Mouse (Mus musculus): ENCODE measurements around the gene Pgap1.

The Pgap1 gene

DNA sequence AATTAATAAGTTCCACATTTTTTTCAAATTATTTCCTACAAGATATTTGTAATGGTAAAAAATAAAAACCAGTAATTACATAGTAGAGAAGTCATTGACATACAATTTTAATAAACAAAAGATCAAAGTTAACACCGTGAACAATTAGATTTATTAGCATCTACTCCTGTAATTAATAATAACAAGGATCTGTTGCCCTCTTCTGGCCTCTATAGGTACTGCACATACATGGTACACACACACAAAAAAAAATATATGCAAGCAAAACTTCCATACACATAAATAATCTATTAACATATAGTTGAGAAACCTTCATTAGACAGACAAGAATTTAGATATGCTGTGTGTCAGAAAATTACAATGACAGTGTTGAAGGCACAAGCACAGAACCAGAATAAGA is 43.6 kb downstream of the Pgap1 start:
- DNase-seq = no peak

DNA sequence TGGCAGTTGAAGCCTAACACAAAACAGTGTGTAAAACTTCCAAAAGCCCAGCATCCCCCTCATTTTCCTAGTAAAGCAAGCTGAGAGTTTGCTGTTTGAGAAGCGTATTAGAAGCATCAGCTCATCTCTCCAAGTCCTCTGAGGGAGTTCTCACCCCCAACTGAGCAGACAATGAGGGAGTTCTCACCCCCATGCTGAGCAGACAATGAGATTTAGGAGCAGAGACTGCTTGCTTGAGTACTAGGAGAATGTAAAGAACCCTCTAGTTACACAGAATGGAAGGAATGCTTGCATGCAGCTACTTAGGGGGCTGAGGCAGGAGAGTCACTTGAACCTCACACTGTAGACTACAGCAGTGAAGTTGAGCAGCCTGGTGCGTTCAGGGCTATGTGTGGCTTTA is 59.0 kb downstream of the Pgap1 start:
- DNase-seq = no peak

DNA sequence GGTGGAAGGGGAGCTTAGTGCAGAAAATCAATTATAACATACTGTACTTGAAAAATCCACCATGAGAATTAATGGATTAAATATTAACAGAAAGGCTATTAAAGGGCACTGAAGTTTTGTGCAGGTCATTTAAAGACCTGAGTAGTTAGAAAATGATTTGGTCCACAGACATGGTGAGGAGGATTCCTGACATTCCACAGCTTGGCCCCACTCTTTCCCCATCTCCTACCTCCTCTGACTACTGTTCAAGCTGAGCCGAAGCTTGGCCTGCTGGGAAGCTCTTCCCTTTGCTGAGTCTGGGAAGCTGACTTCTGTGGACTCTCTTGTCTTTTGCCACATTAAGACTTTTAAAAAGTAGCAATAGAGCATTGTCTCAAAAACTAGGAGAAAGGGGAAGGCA is 61.2 kb downstream of the Pgap1 start:
- DNase-seq = no peak

DNA sequence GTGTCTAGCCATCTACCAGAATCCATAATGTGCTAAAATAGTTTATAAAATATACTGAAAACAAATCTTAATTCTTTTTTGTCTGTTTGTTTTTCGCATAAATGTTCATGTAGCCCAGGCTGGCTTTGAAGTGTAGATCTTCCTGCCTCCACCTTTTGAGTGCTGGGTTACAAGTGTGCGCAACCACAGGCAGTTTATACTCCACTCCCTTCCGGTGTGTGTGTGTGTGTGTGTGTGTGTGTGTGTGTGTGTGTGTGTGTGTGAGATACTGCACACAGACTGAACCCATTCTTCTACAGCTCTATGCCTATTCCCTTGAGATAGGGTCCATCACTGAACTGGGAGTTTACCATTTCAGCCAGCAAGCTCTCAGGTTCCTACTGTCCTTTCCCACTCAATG is 64.0 kb downstream of the Pgap1 start:
- DNase-seq = no peak

DNA sequence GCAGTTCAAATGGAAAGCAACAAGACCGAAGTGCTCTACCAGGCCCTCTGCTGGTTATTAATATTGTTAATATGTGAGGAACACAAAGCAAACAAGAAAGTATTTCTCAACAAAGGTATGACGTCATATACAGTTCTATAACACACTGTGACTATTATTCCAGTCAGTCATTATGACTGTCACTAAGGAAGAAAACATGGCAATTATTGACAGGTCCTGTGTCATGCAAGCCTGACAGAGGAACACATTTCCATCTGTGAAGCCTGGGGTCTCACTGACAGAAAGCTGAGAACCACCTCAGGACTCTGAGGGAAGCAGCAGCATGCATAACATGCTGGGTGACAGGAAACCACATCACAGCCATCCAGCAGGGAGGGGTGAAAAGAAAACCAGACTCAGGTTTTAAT is 65.0 kb downstream of the Pgap1 start:
- no peak for DNase-seq

DNA sequence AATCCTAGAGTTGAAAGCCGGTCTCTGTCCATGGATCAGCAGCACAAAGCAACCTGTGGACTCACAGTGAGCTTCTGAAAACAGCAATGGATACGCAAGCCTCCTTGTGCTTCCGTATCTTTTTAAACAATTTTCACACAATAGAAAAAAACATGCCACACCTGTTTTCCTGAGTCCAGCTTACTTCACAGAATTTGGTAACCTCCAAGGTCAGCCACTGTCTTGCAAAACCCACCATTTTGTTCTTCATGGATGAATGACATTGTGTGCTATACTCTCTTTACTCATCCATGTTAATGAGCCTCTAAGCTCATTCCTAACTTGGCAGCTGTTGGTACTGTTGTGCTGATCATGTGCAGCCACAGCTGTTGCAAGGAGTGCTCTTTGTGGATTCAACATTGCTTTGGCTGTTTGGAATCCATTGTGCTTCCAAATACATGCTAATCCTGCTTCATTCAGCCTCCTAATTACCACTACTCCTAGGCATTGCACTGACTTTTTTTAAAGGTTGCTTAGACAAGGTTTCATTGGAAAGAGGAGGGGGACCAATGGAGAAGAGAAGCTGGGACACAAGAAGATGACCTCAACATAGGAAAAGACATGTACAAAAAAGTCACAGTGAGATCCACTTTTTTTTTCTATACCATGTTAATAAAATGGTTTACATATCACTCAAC is 72.6 kb downstream of the Pgap1 start:
- DNase-seq = no peak

DNA sequence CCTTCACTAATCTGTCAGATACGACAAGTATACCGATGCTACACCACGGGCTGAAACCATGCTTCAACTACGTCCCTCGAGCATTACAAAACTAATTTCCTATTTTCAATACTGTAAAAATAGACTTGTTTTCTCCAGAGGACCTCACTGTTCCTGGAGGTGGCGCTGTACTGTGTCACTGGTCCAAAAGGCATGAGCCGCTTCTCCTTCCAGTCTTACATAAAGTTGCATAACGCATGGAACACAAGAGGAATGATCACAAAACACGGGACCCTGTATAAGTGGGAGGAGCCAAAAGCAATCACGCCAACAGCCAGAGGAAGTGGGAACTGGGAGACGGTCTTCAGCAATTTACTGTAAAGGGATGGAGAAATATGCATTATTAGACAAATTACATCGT is 77.0 kb downstream of the Pgap1 start:
- no peak for DNase-seq

DNA sequence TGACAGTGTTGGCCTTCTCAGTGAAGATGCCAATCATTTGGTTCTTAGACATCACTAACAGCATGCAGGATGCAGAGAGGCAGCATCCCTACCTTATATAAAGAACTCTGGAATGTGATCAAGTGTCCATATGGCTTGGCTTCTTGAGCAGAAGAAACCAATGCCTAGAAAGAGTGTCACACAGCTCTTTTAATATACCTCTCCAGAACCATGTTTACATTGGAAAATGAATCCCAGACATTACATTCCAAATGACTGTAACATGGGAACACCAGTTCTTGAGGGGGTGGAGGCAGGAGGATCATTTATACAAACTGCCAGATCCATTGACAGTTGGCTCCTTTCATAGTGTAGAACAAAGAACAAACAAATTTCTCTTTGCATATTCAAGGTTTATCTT is 88.8 kb downstream of the Pgap1 start:
- no peak for DNase-seq

DNA sequence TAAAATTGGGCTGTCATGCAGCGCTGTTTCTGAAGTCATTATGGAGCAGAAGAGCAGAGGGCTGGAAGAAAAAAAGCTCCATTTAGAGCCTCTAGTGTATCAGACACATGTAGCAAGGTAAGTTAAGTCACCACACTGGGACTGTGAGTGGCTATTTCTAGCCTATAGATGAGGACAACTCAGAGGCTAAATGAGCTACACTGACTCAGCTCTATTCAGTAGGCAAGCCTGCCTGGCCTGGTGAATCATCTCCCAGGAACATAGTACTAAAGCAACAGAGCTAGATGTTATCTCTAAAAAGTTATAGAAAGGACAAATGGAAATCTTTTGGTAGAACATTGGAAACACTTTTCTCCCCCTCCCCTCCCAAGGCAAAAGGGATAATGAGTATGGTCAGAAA is 90.1 kb downstream of the Pgap1 start:
- DNase-seq = no peak

DNA sequence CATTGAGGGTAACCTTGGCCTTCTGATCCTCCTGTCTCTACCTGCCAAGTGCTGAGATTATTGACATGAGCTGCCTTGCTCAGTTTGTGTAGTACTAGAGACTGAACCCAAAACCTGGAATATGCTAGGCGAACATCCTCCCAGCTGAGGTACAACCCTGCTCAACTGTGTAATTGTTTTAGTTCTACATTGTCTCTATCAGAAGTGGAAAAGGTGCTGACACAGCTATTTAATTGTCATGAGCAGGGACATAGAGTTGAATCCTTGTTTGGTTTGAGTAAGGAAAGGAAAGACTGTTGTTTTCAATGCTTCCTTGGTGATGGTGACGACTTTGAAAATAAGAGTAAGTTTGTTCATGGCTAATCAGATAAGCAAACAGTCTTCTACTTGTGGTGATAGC is 105.4 kb downstream of the Pgap1 start:
- no peak for DNase-seq

DNA sequence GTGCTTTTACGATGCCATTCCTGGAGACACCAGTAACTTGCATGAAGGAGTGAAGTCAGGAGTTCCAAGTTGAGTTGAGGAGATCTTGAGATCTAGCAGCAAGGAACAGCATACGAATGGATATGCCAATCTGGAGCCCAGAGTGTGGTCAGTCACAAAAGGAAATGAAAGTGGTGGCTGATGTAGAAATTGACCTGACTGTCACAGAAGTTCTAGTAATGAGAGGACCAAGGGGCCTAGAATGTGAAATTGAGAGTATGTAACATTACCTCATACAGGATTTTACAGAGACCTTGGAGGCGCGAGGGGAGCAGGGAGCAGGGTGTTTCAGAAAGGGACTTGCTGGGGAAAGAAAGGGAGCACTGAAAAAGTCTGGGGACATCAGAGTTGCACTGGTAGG is 108.7 kb downstream of the Pgap1 start:
- no peak for DNase-seq

DNA sequence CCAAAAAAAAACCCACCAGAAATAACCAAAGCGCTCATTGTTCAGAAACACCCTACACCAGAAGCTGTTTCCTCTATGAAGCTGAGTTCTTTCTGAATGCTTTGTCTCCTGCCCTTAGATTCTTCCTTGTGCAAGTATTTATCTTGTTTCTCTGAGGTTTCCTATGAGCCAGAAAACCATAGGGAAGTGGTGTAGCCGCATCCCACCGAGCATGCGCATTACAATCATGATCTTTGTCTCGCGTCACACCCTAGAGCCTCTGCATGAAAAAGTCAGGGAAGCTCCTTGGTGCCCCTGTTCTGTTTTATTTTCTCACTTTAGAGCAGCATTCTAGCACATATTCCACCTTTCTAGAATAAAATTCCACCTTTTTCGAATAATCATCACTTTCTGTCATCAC is 113.8 kb downstream of the Pgap1 start:
- no peak for DNase-seq

DNA sequence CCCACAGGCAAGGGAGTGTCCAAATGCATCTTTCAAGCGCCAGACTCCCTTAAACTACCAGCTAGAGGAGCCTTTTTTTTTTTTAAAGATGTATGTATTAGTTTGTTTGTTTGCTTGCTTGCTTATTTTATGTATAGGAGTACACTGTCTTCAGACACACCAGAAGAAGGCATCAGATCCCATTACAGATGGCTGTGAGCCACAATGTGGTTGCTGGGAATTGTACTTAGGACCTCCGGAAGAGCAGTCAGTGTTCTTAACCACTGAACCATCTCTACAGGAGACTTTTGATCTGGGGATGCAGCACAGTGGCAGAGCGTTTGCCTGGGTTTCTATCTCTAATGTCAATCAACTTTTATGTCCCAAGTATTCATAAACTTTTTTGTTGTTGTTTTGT is 118.4 kb downstream of the Pgap1 start:
- no peak for DNase-seq

DNA sequence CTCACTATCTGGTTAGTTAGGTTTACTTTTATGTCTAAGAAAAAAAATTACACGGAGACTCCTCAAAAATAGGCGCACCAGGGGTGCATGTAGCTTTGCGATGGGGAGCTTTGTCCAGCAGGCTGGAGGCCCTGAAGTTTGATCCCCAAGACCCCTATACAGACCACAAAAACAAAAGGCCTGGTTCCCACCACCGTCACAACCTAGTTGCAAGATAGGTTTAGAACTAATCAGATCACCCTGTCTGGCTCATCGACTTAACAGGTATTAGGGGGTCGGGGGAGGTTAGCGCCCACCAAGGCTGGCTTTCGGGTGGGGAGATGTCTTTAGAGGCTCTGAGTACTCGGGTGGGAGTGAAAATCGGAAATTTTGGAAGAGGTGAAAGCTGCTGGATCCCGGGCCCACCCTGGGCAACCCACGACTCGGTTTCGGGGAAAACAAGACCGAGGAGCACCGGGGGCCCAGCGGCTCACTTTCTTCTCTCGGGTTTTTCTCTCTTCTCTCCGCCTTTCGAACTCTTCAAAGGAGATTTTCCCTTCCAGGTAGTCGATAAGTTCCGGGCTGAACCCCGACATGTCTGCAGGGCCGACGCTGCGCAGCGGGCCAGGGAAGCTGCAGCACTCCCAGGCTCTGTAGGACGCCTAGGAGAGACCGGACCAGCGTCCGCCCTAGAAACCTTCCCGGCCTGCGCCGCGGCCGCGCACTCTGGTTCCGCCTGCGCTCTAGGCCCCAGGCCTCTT is 119.0 kb downstream of the Pgap1 start, which contains the start of gene Gtf3c3:
Gene Gtf3c3, minus strand, starts transcription at position 632 of the 740 bp plus-strand sequence.
- peak; percentile 71 for DNase-seq

Measured in kidney, adult 11 months (tissue).